Mouse (Mus musculus) kidney, adult 2 months (tissue): ENCODE measurements at regions not wholly inside any gene's neighbourhood (a gene's known extent, or its start where the extent isn't known, plus 50 kb on each side); places are given as distances from the start of the nearest gene placed in this dataset.

Experiments used
- CTCF ChIP-seq: fragments of 200-500 bp; conservative IDR thresholded peaks from 2 replicates; pipeline ENCODE4 v1.5.1; 2011; ENCODE audit warnings: low read depth, mild to moderate bottlenecking, control low read depth, low read length, moderate library complexity, mixed read lengths; ENCODE audit not compliant: insufficient read depth, insufficient read length
- POLR2A ChIP-seq: fragments of 200-500 bp; IDR thresholded peaks from one replicate; pipeline ENCODE4 v1.6.1; 2011; ENCODE audit warnings: low read depth, low read length, control low read depth

GRCm38 (mm10) chr12:46568665-46569064 lies 250.1 kb downstream of the Nova1 start:
- TF ChIP-seq CTCF (no peak), POLR2A (no peak)
